Mouse (Mus musculus) kidney, adult 2 months (tissue): ENCODE data around the gene Car4. TPM values are rescaled to one million over a fixed set of nuclear protein-coding genes. Genes with fewer than 3 reads are reported as not detected.

Experiments used
- DNase-seq: peaks from one replicate; pipeline ENCODE4 v3.0.0; 2021
- H3K27ac ChIP-seq: fragments of 200-500 bp; 2 replicates; pipeline ENCODE4 v1.5.1; 2012; ENCODE audit warnings: low read depth, low read length, control low read depth, inconsistent platforms; ENCODE audit not compliant: insufficient read depth
- H3K27me3 ChIP-seq: fragments of 200-500 bp; replicated peaks from 2 replicates; pipeline ENCODE4 v1.6.1; 2012; ENCODE audit warnings: mild to moderate bottlenecking, moderate library complexity, low read length, inconsistent platforms; ENCODE audit not compliant: control insufficient read depth, insufficient read depth
- H3K36me3 ChIP-seq: fragments of 200-500 bp; 2 replicates; pipeline ENCODE4 v1.6.1; 2012; ENCODE audit warnings: mild to moderate bottlenecking, moderate library complexity, low read length, inconsistent platforms; ENCODE audit not compliant: control insufficient read depth, insufficient read depth
- H3K4me1 ChIP-seq: fragments of 200-500 bp; 2 replicates; pipeline ENCODE4 v1.6.1; 2011; ENCODE audit warnings: low read length; ENCODE audit not compliant: control insufficient read depth, insufficient read depth
- H3K4me3 ChIP-seq: fragments of 200-500 bp; 2 replicates; pipeline ENCODE4 v1.5.1; 2011; ENCODE audit warnings: mild to moderate bottlenecking, low read depth, low read length, control low read depth; ENCODE audit not compliant: insufficient read depth
- CTCF ChIP-seq: fragments of 200-500 bp; conservative IDR thresholded peaks from 2 replicates; pipeline ENCODE4 v1.5.1; 2011; ENCODE audit warnings: low read depth, mild to moderate bottlenecking, control low read depth, low read length, moderate library complexity, mixed read lengths; ENCODE audit not compliant: insufficient read depth, insufficient read length
- POLR2A ChIP-seq: fragments of 200-500 bp; IDR thresholded peaks from one replicate; pipeline ENCODE4 v1.6.1; 2011; ENCODE audit warnings: low read depth, low read length, control low read depth
- WGBS: fragments of 180-500 bp; shearing (Covaris S2); methylation state at CpG from one replicate; pipeline ENCODE4 v1.1.7; 2018; 5-methylcytosine and 5-hydroxymethylcytosine counted together
- polyA plus RNA-seq: library from polyadenylated mRNA; depleted of rRNA; stranded (reverse); fragments of >200 nt; gene quantifications from 2 replicates; pipeline ENCODE4 v1.2.3, GENCODE M21; 2012; rRNA removed

The Car4 gene
- polyA plus RNA-seq, 1 experiment = 107 TPM

GRCm38 (mm10) chr11:84992996-84993395 is 35.4 kb downstream of the Car4 start:
- 89% methylated on average over 1 of the region's 1 CpGs for WGBS
- no peak for TF ChIP-seq CTCF
- no peak for TF ChIP-seq POLR2A
- Histone ChIP-seq H3K27me3 (no peaks in the 10 kb centered on the region), H3K4me1 (no peaks in the 10 kb centered on the region), H3K36me3 (peaks cover 3% of the 10 kb centered on the region), H3K4me3 (no peak overlapping the region), H3K27ac (no peak overlapping the region)
- DNase-seq = no peak

GRCm38 (mm10) chr11:84995241-84995640 is 37.7 kb downstream of the Car4 start:
- no peak for DNase-seq
- no peaks in the 10 kb centered on the region for H3K27me3 ChIP-seq
- 89% methylated on average over 1 of the region's 1 CpGs for WGBS
- H3K4me1 ChIP-seq = no peaks in the 10 kb centered on the region
- H3K36me3 ChIP-seq = peaks cover 2% of the 10 kb centered on the region
- H3K4me3 ChIP-seq = no peak overlapping the region
- TF ChIP-seq POLR2A (no peak), CTCF (no peak)
- H3K27ac ChIP-seq = no peak overlapping the region

- H3K27ac ChIP-seq = no peak overlapping the region
- H3K4me3 ChIP-seq = no peak overlapping the region
- no peak for DNase-seq
- peaks cover 3% of the 10 kb centered on the region for H3K36me3 ChIP-seq
- H3K27me3 ChIP-seq = no peaks in the 10 kb centered on the region
- WGBS = 92% methylated on average over 3 of the region's 3 CpGs
- no peak for TF ChIP-seq POLR2A
- no peaks in the 10 kb centered on the region for H3K4me1 ChIP-seq
These were observed 46.0 kb downstream of the Car4 start for GRCm38 (mm10) chr11:85003566-85003965.

GRCm38 (mm10) chr11:85013121-85013520 is 55.5 kb downstream of the Car4 start:
- Histone ChIP-seq H3K36me3 (peaks cover 4% of the 10 kb centered on the region), H3K27ac (no peak overlapping the region), H3K27me3 (no peaks in the 10 kb centered on the region), H3K4me3 (no peak overlapping the region), H3K4me1 (no peaks in the 10 kb centered on the region)
- TF ChIP-seq CTCF (no peak), POLR2A (no peak)
- no peak for DNase-seq

Other genes with a start within 250 kb of the Car4 start
- 9.3 and 10.3 TPM in 2 replicates for gene Mrm1, start 138.3 kb upstream of the Car4 start, polyA plus RNA-seq
- 60.4 and 63.4 TPM in 2 replicates for gene Dhrs11, start 128.8 kb upstream of the Car4 start, polyA plus RNA-seq
- 36.6 and 48.6 TPM in 2 replicates for gene Ggnbp2, start 87.0 kb upstream of the Car4 start, polyA plus RNA-seq
- gene Myo19, start 77.6 kb upstream of the Car4 start, polyA plus RNA-seq = 36.4 and 48.0 TPM in 2 replicates
- gene Pigw, start 77.5 kb upstream of the Car4 start, polyA plus RNA-seq = 1.7 and 2.3 TPM in 2 replicates
- gene Znhit3, start 41.4 kb upstream of the Car4 start, polyA plus RNA-seq = 9.2 and 11.0 TPM in 2 replicates
- 8.0 and 9.6 TPM in 2 replicates for gene Usp32, start 182.4 kb downstream of the Car4 start, polyA plus RNA-seq
- gene 1700125H20Rik, start 212.6 kb downstream of the Car4 start, polyA plus RNA-seq = not detected in 2 replicates